Mouse (Mus musculus): ENCODE data around the gene Pknox2.

The Pknox2 gene

DNA sequence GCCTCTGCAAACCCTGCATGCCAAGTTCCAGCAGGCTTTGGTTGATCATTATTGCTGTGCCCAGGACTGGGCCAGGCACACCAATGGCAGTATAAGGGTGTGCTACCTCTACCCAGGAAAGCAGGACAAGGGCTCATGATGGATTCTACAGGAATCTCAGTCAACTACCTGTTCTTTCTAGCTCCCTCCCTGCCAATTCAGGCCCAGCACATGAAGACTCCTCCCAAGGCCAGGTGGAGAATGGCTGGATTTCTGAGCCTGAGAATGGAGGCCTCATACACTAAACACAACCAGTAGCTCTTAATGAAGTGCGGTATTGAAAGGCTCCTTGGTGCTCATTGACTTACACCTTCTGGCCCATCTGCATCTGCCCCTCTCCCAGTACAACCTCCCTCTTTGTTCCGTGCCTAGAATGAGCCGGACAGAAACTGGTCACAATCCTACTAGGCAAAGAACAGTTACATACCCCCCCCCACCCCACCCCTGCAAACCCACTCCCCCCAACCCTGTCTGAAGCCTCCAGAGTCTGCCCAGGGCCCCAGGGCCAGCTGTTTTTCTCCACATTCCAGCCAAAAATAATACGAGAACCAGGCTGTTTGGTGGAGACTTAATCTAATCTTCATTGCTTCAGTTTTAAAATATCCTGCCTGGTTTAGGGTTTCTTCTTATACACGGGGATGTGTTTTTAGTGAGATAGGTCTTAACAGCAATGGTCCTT, 6.6 kb downstream of the Pknox2 start:
- DNase-seq (ENCODE audit: low read depth, low spot score), result no peak

GRCm38 (mm10) chr9:37139514-37139913, 7.7 kb downstream of the Pknox2 start:
- DNase-seq (ENCODE audit: low read depth, low spot score), result no peak

- no peak for DNase-seq (ENCODE audit: low read depth, low spot score)
Observed at GRCm38 (mm10) chr9:37138883-37139282, 8.3 kb downstream of the Pknox2 start.

- DNase-seq (ENCODE audit: low read depth, low spot score), result no peak
Observed at GRCm38 (mm10) chr9:37136340-37136739, 10.9 kb downstream of the Pknox2 start.

DNA sequence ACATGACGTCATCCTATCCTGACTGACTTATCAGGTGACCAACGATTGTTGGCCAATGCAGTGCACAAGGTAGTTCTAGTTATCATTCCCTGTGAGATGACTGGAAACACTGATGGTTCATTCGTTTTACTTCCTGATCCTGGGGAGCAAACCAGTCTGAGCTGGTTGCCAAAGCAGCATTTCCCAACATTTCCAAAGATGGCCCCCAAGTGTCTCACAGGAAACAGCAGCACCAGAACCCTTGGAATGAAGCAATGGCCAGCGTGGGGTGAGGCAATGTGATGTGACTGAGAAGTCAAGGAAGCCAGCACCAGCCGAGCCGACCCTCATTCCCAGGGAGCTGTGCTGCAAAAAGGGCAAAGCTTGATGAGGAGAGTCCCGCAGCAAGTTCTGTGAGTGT, 13.7 kb downstream of the Pknox2 start:
- no peak for DNase-seq (ENCODE audit: low read depth, low spot score)

DNA sequence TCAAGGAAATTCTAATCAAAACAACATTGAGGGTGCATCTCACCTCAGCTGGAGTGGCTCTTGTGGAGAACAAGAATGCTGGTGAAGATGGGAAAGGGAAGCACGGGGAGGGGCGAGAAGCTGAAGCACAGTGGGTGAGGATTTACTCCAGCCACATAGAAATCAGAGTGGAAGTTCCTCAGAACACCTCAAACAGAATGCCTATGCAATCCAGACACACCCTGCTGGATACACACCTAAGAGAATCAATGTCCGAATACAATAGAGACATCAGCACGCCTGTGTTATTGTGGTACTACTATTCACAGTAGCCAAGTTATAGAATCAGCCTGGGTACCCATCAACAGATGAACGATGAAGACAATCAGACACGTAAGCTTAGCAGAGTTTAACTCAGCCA, 18.2 kb downstream of the Pknox2 start:
- no peak for DNase-seq (ENCODE audit: low read depth, low spot score)

- no peak for DNase-seq (ENCODE audit: low read depth, low spot score)
Observed at GRCm38 (mm10) chr9:37126197-37126596, 21.0 kb downstream of the Pknox2 start.

GRCm38 (mm10) chr9:37124696-37125480, 22.3 kb downstream of the Pknox2 start:
- DNase-seq (ENCODE audit: low read depth, low spot score), result no peak

DNA sequence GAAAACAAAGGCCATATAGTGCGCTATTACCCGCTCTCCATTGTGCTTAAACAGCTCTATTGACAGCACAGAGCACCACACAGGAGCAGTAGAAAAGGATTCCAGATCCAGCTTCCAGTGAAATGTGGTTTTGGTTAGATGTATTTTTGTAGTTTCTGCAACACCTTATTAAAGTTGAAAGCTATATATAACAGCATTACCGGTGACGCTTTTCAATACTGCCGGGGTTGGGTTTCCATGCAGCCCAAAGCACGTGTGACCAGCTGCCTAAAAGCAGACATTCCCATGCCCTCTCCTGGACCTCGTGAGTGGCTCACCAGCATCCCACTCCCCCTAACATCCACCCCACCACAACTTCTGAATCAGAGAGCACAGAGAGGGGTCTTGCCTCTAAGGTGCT, 23.8 kb downstream of the Pknox2 start:
- DNase-seq (ENCODE audit: low read depth, low spot score), result no peak

GRCm38 (mm10) chr9:37122971-37123370, 24.2 kb downstream of the Pknox2 start:
- no peak for DNase-seq (ENCODE audit: low read depth, low spot score)

GRCm38 (mm10) chr9:37122381-37122780, 24.8 kb downstream of the Pknox2 start:
- DNase-seq (ENCODE audit: low read depth, low spot score), result no peak

GRCm38 (mm10) chr9:37121761-37122331, 25.4 kb downstream of the Pknox2 start:
- DNase-seq (ENCODE audit: low read depth, low spot score), result no peak

DNA sequence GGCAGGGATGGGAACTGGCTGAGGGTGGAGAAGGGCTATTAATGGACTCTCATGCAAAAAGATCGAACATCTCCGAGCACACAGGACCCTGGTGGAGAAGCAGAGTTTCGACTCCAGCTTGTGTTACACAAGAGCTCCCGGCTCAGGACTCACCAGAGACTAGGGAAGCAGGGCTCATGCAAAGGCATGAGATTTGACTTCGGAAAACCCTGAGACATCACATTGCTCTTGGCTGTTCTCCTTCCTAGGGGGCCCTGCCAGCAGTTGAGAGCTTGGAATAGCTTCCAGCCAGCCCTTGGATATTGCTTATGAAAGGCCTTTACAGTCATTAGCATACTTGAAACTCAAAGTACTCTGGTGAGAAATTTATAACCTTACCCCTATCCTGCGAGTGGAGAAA, 26.4 kb downstream of the Pknox2 start:
- no peak for DNase-seq (ENCODE audit: low read depth, low spot score)

DNA sequence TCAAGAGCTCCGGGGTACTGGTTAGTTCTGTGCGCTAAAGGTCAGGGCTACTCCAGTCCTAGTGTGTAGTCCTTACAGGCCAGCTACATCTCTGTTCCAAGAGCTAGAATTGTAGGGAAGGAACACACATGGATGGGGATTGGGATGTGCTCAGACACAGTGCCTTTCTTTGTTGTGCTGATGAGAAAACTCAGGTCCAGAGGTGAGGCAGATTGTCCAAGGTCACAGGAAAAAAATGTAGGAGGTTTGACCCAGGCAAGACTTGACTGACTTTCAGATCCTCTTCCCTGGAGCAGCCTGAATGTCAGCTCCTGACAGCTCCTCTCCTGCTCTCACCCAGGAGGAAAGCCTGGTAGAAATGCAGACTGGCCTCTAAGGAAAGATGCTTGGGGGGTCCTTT, 29.7 kb downstream of the Pknox2 start:
- no peak for DNase-seq (ENCODE audit: low read depth, low spot score)

GRCm38 (mm10) chr9:37116632-37117413, 30.4 kb downstream of the Pknox2 start:
- DNase-seq (ENCODE audit: low read depth, low spot score), result no peak

DNA sequence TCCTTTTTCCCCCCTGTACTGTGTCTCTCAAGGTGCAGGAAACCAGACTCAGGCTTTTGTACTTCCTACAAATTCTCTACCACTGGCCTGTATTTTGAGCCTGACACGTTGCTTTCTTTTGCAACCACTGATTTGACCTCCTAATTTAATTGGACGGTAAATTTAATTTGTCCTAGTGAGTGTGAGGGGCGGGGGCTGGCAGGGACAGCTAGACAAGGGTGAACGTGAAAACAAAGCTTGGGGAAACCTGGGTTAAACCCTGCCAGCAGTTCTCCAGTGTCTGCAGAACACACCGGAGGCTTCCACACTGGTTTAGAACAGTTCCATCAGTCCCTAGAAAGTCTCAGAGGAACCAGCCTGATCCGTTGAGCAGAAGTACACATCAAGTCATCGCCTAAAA, 31.4 kb downstream of the Pknox2 start:
- DNase-seq (ENCODE audit: low read depth, low spot score), result no peak

DNA sequence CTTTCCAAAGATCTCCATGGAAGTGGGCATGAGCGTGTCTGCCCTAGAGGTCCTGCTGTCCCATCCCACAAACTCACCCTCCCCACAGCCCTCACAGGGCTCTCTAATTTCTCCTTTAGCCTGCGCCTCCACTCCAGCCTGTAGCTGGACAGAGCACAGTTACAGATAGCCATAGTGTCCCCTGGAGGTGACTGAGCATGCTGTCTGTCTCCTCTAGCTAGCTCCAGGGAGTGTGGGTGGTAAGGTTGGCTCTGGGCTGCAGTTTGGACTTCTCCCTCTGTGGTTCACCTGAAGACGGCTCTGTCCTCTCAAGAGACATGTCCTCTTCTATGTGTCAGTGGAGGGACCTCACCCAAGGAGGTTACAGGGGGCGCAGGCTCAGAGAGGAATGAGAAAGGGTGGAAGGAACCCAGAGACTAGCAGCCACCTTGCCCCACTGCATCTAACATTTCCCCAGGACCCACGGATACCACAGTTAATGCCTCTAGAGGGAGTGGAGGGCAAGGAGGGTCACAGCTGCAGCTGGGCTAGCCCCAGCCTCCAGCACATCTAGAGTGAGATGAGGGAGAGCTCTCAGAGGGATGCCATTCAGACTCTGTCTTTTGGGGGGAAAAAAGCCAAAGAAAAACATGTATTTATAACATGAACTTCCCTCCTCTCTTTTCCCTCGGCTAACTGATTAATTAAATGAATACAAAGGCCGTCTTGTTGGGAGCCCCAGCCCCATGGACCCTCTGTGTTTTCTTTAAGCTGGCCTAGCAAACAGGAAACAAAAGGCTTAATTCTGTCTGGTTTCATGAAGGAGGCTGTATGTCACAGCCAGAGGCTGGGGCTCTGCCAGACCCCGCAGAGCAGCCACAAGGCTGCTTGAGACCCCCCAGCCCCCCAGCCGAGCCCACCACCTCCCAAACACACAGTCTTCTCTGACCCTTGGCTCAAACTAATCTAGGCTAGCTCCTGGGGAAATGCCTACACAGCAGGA, 32.6 kb downstream of the Pknox2 start:
- DNase-seq (ENCODE audit: low read depth, low spot score), result no peak

- no peak for DNase-seq (ENCODE audit: low read depth, low spot score)
Observed at GRCm38 (mm10) chr9:37107546-37107945, 39.7 kb downstream of the Pknox2 start.

- no peak for DNase-seq (ENCODE audit: low read depth, low spot score)
Observed at GRCm38 (mm10) chr9:37106808-37107207, 40.4 kb downstream of the Pknox2 start.

GRCm38 (mm10) chr9:37104249-37104648, 43.0 kb downstream of the Pknox2 start:
- no peak for DNase-seq (ENCODE audit: low read depth, low spot score)

- DNase-seq (ENCODE audit: low read depth, low spot score), result no peak
Observed at GRCm38 (mm10) chr9:37103778-37104177, 43.4 kb downstream of the Pknox2 start.
